Mouse (Mus musculus) limb, embryonic 14.5 days (tissue): ENCODE measurements around the gene Gnat1. TPM values are rescaled to one million over a fixed set of nuclear protein-coding genes. Genes with fewer than 3 reads are reported as not detected.

ENCODE experiments used
- ATAC-seq: fragments of 200-750 bp; cut with Nextera tagmentation; 2 replicates; pipeline ENCODE4 v1.8.0; 2017; ENCODE audit warnings: low read depth, moderate number of reproducible peaks, moderate TSS enrichment; ENCODE audit not compliant: low FRiP score
- DNase-seq: peaks from one replicate; pipeline ENCODE4 v3.0.0-alpha.2; 2015; ENCODE audit warnings: low spot score
- H3K27ac ChIP-seq: fragments of 300-500 bp; sonication (generic); replicated peaks from 2 replicates; pipeline ENCODE4 v1.5.1; 2014; ENCODE audit warnings: low read depth, mild to moderate bottlenecking, low read length, moderate library complexity, mixed read lengths
- H3K27me3 ChIP-seq: fragments of 300-500 bp; sonication (generic); 2 replicates; pipeline ENCODE4 v1.6.1; 2014; ENCODE audit warnings: low read length, mixed read lengths; ENCODE audit not compliant: control insufficient read depth, insufficient read depth
- H3K36me3 ChIP-seq: fragments of 300-500 bp; sonication (generic); 2 replicates; pipeline ENCODE4 v1.6.1; 2014; ENCODE audit warnings: mild to moderate bottlenecking, low read length, moderate library complexity, mixed read lengths; ENCODE audit not compliant: control insufficient read depth, insufficient read depth
- H3K4me1 ChIP-seq: fragments of 300-500 bp; sonication (generic); 2 replicates; pipeline ENCODE4 v1.6.1; 2014; ENCODE audit warnings: antibody characterized with exemption, low read length, mixed read lengths; ENCODE audit not compliant: control insufficient read depth, insufficient read depth
- H3K4me2 ChIP-seq: fragments of 300-500 bp; sonication (generic); replicated peaks from 2 replicates; pipeline ENCODE4 v1.6.1; 2014; ENCODE audit warnings: low read depth, mild to moderate bottlenecking, low read length, moderate library complexity; ENCODE audit not compliant: severe bottlenecking
- H3K4me3 ChIP-seq: fragments of 300-500 bp; sonication (generic); replicated peaks from 2 replicates; pipeline ENCODE4 v1.5.1; 2014; ENCODE audit warnings: low read length
- H3K9ac ChIP-seq: fragments of 300-500 bp; sonication (generic); 2 replicates; pipeline ENCODE4 v1.6.1; 2014; ENCODE audit warnings: mild to moderate bottlenecking, low read depth, low read length, moderate library complexity; ENCODE audit not compliant: severe bottlenecking
- H3K9me3 ChIP-seq: fragments of 300-500 bp; sonication (generic); 2 replicates; pipeline ENCODE4 v1.6.1; 2016; ENCODE audit warnings: low read length; ENCODE audit not compliant: control insufficient read depth
- POLR2A ChIP-seq: fragments of 200-500 bp; IDR thresholded peaks from 2 replicates; pipeline ENCODE4 v1.8.0; 2012; ENCODE audit warnings: inconsistent platforms, mild to moderate bottlenecking, moderate library complexity, borderline replicate concordance; ENCODE audit not compliant: insufficient read depth, insufficient read length; ENCODE audit errors: extremely low read depth
- WGBS: fragments of 180-500 bp; shearing (Covaris S2); extraction: QIAGEN DNeasy Blood & Tissue Kit; methylation state at CpG from one replicate; pipeline ENCODE4 v1.1.7; 2014; 5-methylcytosine and 5-hydroxymethylcytosine counted together
- polyA plus RNA-seq, 2 experiments: library from polyadenylated mRNA; depleted of rRNA in 1 of 2; stranded (reverse) in 1 of 2; unstranded in 1 of 2; fragments of >200 nt; fragmentation: Nextera tagmentation in 1 of 2; extraction: Ambion mirVana in 1 of 2; gene quantifications; 2 replicates each; pipeline versions ENCODE4 v1.2.1 to v1.2.3; 2012 to 2014

The Gnat1 gene
- polyA plus RNA-seq, 2 experiments: 0.28 to 0.55 TPM

GRCm38 (mm10) chr9:107706781-107707211, 27.3 kb upstream of the Gnat1 start:
- peak overlapping the region; percentile 90 for H3K27ac ChIP-seq
- peak overlapping the region; percentile 90 for H3K4me3 ChIP-seq
- peak overlapping the region; percentile 95 for H3K9ac ChIP-seq
- peak overlapping the region; percentile 87 for H3K4me2 ChIP-seq
- TF ChIP-seq POLR2A: 0 out of 2 replicates have a peak, but pooled peaks have one; percentile 17
- peaks cover 32% of the 10 kb centered on the region for H3K36me3 ChIP-seq
- no peaks in the 10 kb centered on the region for H3K27me3 ChIP-seq
- DNase-seq: no peak
- 3% methylated on average over 14 of the region's 14 CpGs for WGBS
- H3K9me3 ChIP-seq: no peaks in the 10 kb centered on the region
- H3K4me1 ChIP-seq: peaks cover 60% of the 10 kb centered on the region
- no peak for ATAC-seq

DNA sequence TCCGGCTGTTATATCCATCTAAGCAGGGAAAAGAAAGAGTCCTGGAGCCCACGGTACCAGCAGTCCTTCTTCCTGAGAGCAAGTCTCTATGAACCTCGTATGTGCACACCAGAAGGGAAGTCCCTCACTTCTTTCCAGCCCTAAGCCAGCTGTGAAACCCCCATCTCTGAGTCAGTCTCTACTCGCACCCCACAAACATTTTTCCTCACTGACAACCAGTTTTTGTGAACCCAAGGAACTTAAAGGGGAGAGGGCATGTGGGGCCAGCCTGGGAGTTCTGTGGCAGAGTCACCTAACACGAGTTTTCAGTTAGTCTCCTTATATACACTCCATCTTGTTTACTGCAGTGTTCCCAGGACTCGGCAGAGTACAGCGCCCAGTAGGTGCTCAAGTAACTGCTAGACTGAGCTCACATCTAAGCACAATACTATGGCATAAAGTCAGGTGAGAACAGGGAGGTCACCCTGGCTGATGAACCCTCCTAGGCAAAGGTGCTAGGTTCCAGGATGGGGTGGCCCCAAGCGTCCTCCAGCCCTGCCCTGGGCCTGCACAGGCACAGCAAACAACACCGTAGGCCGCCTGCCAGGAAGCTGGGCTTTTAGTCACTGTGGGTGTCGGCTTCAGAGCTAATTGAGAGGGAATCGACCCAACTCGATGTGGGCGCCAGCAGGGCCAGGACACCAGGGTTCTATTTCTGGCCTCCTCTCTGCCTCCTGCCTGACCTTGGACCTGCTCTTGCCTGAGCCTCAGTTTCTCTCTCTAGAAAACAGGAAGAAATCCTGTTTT, 24.0 kb upstream of the Gnat1 start:
- TF ChIP-seq POLR2A: no peak
- Histone ChIP-seq H3K4me2 (0 out of 2 replicates have a peak overlapping the region, but pooled peaks have one; percentile 7), H3K27ac (peak overlapping the region; percentile 43), H3K4me3 (no peak overlapping the region), H3K27me3 (no peaks in the 10 kb centered on the region), H3K9me3 (no peaks in the 10 kb centered on the region), H3K36me3 (peaks cover 43% of the 10 kb centered on the region), H3K4me1 (peaks cover 85% of the 10 kb centered on the region), H3K9ac (peak overlapping the region; percentile 28; the same call in 1 of the 2 replicates)
- DNase-seq (no peak), ATAC-seq (no peak)
- 42% methylated on average over 14 of the region's 14 CpGs for WGBS

- ATAC-seq (no peak), DNase-seq (no peak)
- H3K27me3 ChIP-seq: no peaks in the 10 kb centered on the region
- peaks cover 44% of the 10 kb centered on the region for H3K36me3 ChIP-seq
- no peak overlapping the region for H3K4me2 ChIP-seq
- peak overlapping the region; percentile 28; the same call in 1 of the 2 replicates for H3K9ac ChIP-seq
- peak overlapping the region; percentile 50 for H3K27ac ChIP-seq
- H3K4me3 ChIP-seq: no peak overlapping the region
- H3K4me1 ChIP-seq: peaks cover 93% of the 10 kb centered on the region
- WGBS: 75% methylated on average over 3 of the region's 3 CpGs
- no peaks in the 10 kb centered on the region for H3K9me3 ChIP-seq
- TF ChIP-seq POLR2A: no peak
Measured at GRCm38 (mm10) chr9:107702606-107703185, 23.2 kb upstream of the Gnat1 start.

DNA sequence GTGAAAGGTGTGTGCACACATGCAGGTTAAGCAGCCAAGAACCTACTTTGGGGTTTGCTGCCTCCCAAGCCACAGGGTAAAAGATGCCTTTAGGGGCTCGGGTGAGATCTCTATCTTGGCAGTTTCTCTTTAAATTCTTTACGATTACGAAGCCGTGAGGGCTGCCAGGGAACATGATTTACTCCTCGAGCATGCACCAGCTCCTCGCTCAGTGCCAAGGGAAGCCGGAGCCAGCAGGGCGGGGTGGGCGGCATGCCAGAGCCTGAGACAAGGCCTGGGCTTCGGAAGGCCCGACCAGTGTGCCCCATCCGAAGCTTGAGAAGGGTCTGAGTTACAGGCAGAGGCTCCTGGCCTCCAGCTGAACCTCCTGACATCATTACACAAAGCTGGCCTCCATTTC, 22.1 kb upstream of the Gnat1 start:
- Histone ChIP-seq H3K4me1 (peaks cover 95% of the 10 kb centered on the region), H3K36me3 (peaks cover 55% of the 10 kb centered on the region), H3K27me3 (no peaks in the 10 kb centered on the region), H3K9me3 (no peaks in the 10 kb centered on the region), H3K4me2 (peak overlapping the region; percentile 18; the same call in 1 of the 2 replicates), H3K9ac (0 out of 2 replicates have a peak overlapping the region, but pooled peaks have one; percentile 28), H3K27ac (peak overlapping the region; percentile 43; the same call in 1 of the 2 replicates), H3K4me3 (no peak overlapping the region; the same call in 1 of the 2 replicates)
- WGBS: 19% methylated on average over 12 of the region's 12 CpGs
- DNase-seq: peak; percentile 71
- ATAC-seq: no peak
- no peak for TF ChIP-seq POLR2A

DNA sequence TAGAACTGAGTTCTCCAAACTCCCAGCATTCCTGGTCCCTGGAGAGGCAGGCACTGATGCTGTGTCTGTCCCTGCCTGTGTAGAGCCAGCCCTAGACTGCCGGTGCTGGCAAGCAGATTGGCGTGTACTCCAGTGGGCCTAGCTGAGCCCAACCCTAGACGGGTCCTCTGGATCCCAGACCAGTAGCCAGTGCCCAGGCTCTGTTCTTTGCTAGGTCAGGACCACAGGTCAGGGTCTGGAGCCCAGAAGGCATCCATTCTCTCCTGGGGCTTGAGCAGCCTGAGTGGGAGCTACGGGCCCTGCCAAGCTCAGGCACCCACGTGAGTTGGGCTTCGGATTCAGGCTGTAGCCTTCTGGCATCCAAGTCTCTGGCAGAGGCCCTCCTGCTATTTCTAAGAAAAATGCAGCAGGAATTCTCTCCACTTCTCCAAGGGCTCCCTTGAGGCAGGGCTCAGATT, 20.6 kb upstream of the Gnat1 start:
- H3K4me2 ChIP-seq: 0 out of 2 replicates have a peak overlapping the region, but pooled peaks have one; percentile 23
- ATAC-seq (no peak), DNase-seq (no peak)
- peak overlapping the region; percentile 46 for H3K27ac ChIP-seq
- H3K4me3 ChIP-seq: no peak overlapping the region
- H3K9ac ChIP-seq: 0 out of 2 replicates have a peak overlapping the region, but pooled peaks have one; percentile 34
- no peak for TF ChIP-seq POLR2A
- 17% methylated on average over 6 of the region's 6 CpGs for WGBS
- no peaks in the 10 kb centered on the region for H3K27me3 ChIP-seq
- peaks cover 81% of the 10 kb centered on the region for H3K4me1 ChIP-seq
- H3K36me3 ChIP-seq: peaks cover 58% of the 10 kb centered on the region
- H3K9me3 ChIP-seq: no peaks in the 10 kb centered on the region
